Mouse (Mus musculus) G1E-ER4 (cell line): ENCODE data around the gene Pitpna. TPM values are rescaled to one million over a fixed set of nuclear protein-coding genes. Genes with fewer than 3 reads are reported as not detected.

Experiments
- GATA1 ChIP-seq: IDR thresholded peaks from one replicate; pipeline ENCODE4 v1.8.0; 2012; ENCODE audit warnings: low read length, inconsistent platforms
- polyA plus RNA-seq: library from polyadenylated mRNA; stranded (reverse); fragments of >175 nt; gene quantifications from 2 replicates; pipeline ENCODE4 v1.2.3, GENCODE M21; 2012

Pitpna gene
- polyA plus RNA-seq, 1 experiment = 46.7 TPM

DNA sequence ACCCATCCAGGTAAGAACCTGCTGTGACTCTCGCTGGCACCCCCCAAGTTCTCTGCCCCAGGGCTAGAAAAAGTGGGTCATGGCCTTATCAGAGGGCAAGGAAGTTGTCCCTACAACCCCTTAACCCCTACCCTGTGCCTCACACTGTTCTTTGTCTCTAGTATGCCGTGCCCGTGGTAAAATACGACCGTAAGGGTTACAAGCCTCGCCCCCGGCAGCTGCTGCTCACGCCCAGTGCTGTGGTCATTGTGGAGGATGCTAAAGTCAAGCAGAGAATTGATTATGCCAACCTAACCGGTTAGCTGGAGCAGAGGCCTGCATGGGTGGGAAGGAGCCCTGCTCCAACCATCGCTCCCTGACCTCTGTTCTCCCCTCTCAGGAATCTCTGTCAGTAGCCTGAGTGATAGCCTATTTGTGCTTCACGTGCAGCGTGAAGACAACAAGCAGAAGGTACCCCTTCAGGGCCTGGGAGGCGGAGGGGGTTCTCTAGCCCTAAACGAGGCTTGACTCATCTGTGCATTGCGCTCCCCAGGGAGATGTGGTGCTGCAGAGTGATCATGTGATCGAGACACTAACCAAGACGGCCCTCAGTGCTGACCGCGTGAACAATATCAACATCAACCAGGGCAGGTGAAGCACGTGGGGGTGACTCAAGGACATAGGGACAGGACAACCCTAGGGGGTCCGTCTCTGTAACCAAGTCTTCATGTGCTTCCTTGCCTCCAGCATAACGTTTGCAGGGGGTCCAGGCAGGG lies 83.7 kb downstream of the Pitpna start:
- TF ChIP-seq GATA1 = no peak

DNA sequence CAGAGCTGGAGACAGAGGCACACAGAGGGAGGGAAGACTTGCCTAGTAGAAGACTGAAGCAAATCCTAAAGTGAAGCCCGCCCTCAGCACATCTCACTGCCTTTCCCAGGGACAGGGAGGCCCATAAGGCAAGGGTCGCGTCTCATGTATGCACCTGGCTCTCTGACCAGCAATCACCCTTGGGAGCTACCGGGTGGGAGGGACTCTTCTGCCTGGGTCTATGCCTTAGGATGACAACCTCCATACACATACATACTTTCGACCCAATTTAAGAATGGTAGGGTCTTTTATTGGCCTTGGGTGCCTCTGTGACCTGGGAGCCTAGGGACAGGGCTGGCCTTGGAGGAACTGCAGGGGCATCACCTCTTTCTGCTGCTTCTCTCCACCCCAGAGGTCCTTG lies 85.5 kb downstream of the Pitpna start:
- TF ChIP-seq GATA1 = no peak

DNA sequence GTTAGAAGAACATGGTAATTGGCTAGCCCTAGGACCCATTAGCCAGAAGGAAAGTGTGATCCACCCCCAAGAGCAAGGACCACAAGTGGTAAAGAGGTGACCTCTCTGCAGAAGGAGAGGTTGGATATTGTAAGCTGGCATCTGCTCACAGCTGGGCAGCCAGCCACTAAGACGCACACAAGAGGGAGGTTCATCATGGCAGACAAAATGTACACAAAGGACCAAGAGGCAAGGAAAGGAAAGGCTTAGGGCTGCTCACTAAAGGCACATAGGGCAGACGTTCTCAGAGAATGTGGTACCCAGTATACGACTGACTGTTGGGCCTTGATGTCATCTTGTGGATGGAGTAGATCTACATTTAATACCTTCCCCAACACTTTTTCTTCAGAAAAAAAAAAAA lies 87.0 kb downstream of the Pitpna start:
- TF ChIP-seq GATA1 = no peak

DNA sequence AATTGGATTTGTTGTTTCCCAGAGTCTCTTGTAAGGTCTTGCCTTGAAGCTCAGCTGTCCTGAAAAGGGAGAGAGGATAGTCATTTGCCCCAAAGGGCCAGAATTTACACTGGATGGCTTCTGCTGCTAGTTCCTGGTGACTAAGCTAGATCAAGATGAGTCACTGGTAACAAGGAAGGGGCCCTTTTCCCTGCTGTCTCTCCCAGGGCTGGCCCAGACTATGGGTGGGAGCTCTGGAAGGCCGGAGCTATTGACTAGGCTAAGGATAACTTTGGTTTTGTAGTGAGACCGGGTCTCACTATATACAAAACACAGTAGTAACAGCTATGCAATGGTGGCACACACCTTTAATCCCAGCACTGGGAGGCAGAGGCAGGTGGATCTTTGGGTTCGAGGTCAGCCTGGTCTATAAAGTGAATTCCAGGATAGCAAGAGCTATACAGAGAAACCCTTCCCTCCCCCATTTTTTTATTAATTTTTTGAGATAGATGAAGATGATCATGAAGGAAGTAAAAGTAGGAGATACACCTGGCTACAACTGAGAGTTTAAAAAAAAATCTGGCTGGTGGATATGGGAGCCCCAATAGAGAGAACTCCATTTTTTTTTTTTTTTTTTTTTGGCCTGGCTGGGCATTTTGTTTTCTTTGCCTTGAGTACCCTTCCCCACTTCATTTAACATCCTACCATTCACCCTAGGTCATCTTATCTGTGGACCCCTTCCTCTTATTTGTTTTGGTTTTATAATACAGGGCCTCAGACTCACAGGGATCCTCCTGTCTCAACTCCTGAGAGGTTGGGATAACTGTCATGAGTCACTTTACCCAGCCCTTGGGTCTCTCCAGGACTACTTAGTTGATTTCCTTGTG lies 90.2 kb downstream of the Pitpna start:
- TF ChIP-seq GATA1 = no peak

Other genes with a start within 250 kb of the Pitpna start
- gene Rpa1, start 239.8 kb upstream of the Pitpna start, polyA plus RNA-seq = 104 and 153 TPM in 2 replicates
- 0.67 and 0.75 TPM in 2 replicates for gene Smyd4, start 239.7 kb upstream of the Pitpna start, polyA plus RNA-seq
- gene Serpinf1, start 165.4 kb upstream of the Pitpna start, polyA plus RNA-seq = not detected in 2 replicates
- gene Serpinf2, start 148.5 kb upstream of the Pitpna start, polyA plus RNA-seq = 0.05 TPM in 1 of 2 replicates, not detected in the other
- 23.4 and 24.8 TPM in 2 replicates for gene Wdr81, start 133.4 kb upstream of the Pitpna start, polyA plus RNA-seq
- not detected in 2 replicates for gene Tlcd2, start 126.4 kb upstream of the Pitpna start, polyA plus RNA-seq
- gene Prpf8, start 101.3 kb upstream of the Pitpna start, polyA plus RNA-seq = 57.7 and 84.3 TPM in 2 replicates
- 0.30 and 0.37 TPM in 2 replicates for gene Rilp, start 78.0 kb upstream of the Pitpna start, polyA plus RNA-seq
- gene Scarf1, start 74.6 kb upstream of the Pitpna start, polyA plus RNA-seq = 0.03 and 0.04 TPM in 2 replicates
- 5.1 and 6.5 TPM in 2 replicates for gene Slc43a2, start 56.4 kb upstream of the Pitpna start, polyA plus RNA-seq
- gene Inpp5k, start 42.9 kb downstream of the Pitpna start, polyA plus RNA-seq = 23.9 and 39.1 TPM in 2 replicates
- gene Myo1c, start 62.4 kb downstream of the Pitpna start, polyA plus RNA-seq = 32.6 and 47.1 TPM in 2 replicates
- gene Crk, start 91.2 kb downstream of the Pitpna start, polyA plus RNA-seq = 124 and 160 TPM in 2 replicates
- 432 and 613 TPM in 2 replicates for gene Ywhae, start 144.8 kb downstream of the Pitpna start, polyA plus RNA-seq
- gene Doc2b, start 208.0 kb downstream of the Pitpna start, polyA plus RNA-seq = not detected in 2 replicates